Mouse (Mus musculus) liver, embryonic 14.5 days (tissue): ENCODE data around the gene Nisch.

Experiments
- CTCF ChIP-seq: IDR thresholded peaks from 2 replicates; pipeline ENCODE4 v1.5.1; 2016; ENCODE audit warnings: antibody characterized with exemption, low read depth, control low read depth
- EP300 ChIP-seq: IDR thresholded peaks from 2 replicates; pipeline ENCODE4 v1.6.1; 2016; ENCODE audit warnings: antibody characterized with exemption, low read depth

- no peak for TF ChIP-seq CTCF
- TF ChIP-seq EP300, result no peak
These were observed 91.4 kb downstream of the Nisch start for GRCm38 (mm10) chr14:31125106-31126075.
